Mouse (Mus musculus): ENCODE data around the gene Bbs5.

- no peak for TF ChIP-seq POLR2A (IDR thresholded peaks at IDR 0.05; ENCODE audit: extremely low read depth, insufficient read depth, low read length)
- TF ChIP-seq CTCF (IDR thresholded peaks at IDR 0.05; ENCODE audit: extremely low read depth, insufficient read depth, low read length): no peak
Measured at GRCm38 (mm10) chr2:69618336-69618735, 28.6 kb upstream of the Bbs5 start.
